Mouse (Mus musculus) heart, postnatal 25 days (tissue): Measurements from ENCODE around the gene Cd200. TPM values are rescaled to one million over a fixed set of nuclear protein-coding genes. Genes with fewer than 3 reads are reported as not detected.
"Not testable (repeated sequence)": the region's sequence is repeated elsewhere in the genome, so short reads cannot be mapped to it uniquely, and the experiment has no call there.

ENCODE experiments used
- DNase-seq: peaks from one replicate; pipeline ENCODE4 v3.0.0; 2022; ENCODE audit warnings: low spot score
- intact Hi-C: fragments of 180-260 bp; cut with DNase I; formaldehyde crosslinking; loops from one replicate; pipeline ENCODE4 v1.15.1; 2025
- total RNA-seq, 2 experiments: library from RNA; stranded (reverse); gene quantifications; 2 replicates each; pipeline ENCODE4 v1.2.3; 2021

The Cd200 gene
- total RNA-seq, 2 experiments from 2014 or later: 60.5 to 61.8 TPM

DNA sequence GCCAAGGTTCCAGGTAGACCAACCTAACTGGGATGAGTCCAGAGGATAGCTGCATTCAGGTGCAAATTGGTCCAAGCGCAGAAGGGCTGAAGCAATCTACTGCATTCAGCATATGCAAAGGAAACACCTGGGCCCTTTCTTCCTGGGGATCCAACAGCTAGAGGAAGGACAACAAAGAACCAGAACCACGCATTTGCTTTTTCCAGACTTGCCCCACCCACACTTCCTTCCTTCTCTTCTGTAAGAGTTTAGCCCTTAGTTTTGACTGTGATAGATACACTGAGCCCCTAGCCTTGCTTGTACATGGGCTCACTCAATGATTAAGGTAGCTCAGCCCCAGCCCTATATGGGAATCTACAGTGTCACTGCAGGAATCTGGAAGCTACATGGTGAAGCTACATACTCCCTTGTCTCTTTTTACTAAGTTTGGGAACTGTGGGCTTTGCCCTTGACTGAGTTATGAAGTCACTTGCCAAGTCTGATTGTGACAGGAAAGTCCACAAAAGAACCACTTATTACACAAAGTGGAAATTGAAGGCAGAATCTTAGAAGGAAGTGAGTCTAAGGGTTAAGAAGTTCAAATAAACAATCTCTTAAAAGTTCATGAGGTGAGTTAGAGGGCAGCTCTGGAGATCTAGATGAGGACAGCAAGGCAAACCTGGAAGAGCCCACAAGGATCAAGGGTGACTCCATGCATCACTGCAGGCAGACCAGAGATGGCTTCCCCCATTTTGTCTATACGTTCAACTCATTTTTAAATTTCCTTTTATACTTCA is 59.1 kb downstream of the Cd200 start:
- intact Hi-C loops: no loop called here
- peak; percentile 34 for DNase-seq

GRCm38 (mm10) chr16:45348238-45348637 is 60.6 kb downstream of the Cd200 start:
- intact Hi-C loops, DNase-seq: not testable (repeated sequence)

DNA sequence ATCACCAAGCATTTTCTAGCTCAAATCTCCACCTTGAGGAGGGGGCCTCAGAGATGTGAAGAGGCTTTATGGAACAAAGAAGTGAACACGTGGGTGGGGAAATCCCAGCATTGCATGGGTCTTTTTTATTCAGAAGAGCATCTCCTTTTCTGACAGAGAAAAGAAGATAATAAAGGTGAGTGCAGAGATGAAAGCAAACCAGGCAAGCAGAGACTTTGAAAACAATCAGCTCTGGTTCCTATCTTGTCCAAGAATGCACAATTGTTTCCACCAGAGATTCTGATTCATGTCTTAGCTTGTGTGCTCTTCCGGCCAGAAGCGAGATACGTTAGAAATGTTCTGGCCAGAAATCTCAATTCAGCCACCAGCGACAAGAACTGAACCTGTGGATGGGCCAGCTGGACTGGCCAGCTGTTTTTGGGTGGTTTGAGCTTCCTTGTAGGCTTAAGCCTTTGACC is 61.9 kb downstream of the Cd200 start:
- no peak for DNase-seq
- intact Hi-C loops: no loop called here

DNA sequence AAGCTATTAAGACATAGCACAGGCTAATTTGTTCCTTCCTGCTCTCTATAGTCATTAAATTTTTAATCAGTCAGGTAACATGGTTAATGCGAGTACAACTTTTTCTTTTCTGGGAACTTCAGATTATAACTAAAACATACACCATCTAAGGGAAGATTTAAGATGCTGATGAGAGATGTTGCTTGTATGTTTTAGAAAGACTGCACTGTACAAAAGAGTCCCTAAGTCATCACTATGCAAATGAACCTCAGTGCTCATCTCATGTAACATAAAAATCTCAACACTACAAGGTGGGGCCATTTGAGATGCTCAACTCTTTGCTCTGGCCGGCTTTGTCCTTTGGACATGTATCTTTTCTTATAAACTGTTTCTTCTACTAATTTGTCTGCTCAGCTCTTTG is 62.5 kb downstream of the Cd200 start:
- no peak for DNase-seq
- intact Hi-C loops: no loop called here

- intact Hi-C loops: loop anchor here (5.0 kb wide), 1 partner anchor 32 kb away; no protein-coding TSS in a partner anchor
- DNase-seq: peak; percentile 42
Measured at GRCm38 (mm10) chr16:45344879-45345278, 64.0 kb downstream of the Cd200 start.

GRCm38 (mm10) chr16:45336478-45336877 is 72.4 kb downstream of the Cd200 start:
- no peak for DNase-seq
- intact Hi-C loops: no loop called here

DNA sequence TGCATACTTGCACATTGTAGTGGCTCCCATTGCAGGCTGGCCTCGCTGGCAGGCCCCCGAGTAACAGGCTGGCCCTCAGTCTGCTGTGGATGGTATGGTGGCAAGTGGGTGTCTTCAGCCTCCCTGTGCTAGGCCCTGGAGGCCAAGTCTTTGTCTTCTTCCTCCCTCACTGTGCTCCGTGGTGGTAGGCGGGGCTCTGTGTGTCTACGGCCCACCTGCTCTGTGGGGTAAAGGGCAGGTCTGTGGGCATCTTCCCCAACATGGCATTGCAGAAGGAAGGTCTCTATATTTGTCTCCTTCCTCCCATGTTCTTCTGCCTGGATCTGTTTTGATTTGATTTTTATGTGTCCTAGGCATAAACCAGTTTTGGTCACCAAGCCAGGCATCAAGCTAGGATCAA is 74.0 kb downstream of the Cd200 start:
- intact Hi-C loops: loop anchor here (5.0 kb wide), 1 partner anchor 32 kb away; no protein-coding TSS in a partner anchor
- DNase-seq: no peak

DNA sequence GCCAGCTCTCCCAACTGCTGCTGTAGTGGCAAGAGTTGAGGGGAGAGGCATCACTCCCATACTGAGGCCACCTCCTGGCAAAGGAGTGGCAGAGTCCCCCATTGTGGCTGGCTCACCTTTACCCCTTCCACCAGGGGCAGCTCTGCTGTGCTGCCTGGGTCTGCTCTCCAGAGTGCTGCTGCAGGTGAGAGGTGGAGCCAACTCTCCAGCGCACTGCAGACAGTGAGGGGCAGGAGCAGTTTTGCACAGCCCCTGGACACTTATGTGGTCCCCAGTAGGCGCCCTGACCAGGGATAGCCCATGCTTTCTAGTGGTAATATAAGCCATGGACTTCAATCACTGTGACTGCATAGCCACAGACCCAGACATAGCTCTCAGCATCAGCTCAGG is 74.5 kb downstream of the Cd200 start:
- DNase-seq: no peak
- intact Hi-C loops: loop anchor here (5.0 kb wide), 1 partner anchor 33 kb away; no protein-coding TSS in a partner anchor

DNA sequence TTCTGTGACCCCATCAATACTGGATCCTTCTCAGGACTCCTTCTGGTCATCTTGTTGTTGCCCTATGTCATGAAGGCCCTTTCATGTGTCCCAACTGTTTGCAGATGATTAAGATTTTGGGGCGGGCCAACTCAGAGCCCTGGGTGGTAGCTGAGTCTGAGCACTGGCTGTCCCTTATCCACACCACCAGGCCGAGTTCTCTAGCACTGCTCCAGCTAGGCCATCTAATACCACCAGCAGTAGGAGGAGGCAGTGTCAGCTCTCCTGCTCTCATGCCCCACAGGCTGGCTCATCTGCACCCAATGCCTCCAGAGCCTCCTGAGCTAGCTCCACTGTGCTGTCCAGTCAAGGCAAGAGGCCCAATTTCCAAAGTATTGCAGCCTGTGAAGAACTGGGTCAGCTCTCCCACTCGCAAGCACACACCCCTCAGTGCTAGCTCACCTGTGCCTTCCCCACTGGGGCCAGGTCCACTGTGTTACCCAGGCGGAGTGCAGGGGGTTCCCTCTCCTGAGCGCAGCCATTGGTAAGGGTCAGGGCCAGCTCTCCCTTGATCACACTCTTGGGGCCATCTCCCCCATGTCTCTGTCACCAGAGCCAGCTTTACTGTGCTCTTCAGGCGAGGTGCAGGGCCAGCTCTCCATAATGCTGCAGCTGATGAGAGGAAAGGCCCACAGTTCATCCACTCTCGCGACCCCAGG is 75.0 kb downstream of the Cd200 start:
- intact Hi-C loops: loop anchor here (5.0 kb wide), 1 partner anchor 33 kb away; no protein-coding TSS in a partner anchor
- no peak for DNase-seq

DNA sequence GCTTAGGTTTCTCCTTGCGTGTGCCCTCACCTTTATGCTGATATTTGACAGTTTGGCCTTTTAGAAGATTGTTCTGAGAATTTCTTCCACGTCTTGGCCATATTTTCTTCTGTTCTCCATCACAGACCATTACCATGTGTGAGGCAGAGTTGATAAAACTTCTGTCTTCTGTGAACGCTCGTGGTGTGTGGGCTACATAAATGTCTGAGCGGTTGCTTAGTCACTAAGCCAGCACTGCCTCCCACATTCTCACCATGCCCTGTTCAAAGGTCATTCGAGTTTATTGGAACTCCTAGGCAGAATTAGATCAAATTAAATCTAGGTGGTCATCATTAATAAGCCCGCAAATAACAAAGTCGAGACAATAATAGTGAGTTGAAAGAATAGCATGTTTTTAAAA is 76.3 kb downstream of the Cd200 start:
- DNase-seq: no peak
- intact Hi-C loops: loop anchor here (5.0 kb wide), 1 partner anchor 35 kb away; no protein-coding TSS in a partner anchor

Other genes starting within 250 kb of the Cd200 start
- under 1 TPM; 0.23 to 0.53 TPM for gene Btla, start 184.7 kb downstream of the Cd200 start, total RNA-seq
- not detected for gene Gm609, start 83.9 kb upstream of the Cd200 start, total RNA-seq
- gene Gm17783, start 123.0 kb upstream of the Cd200 start, total RNA-seq: not detected
- not detected for gene Slc9c1, start 126.3 kb upstream of the Cd200 start, total RNA-seq
- gene Gcsam, start 201.3 kb upstream of the Cd200 start, total RNA-seq: not detected
- gene BC016579, start 245.0 kb upstream of the Cd200 start, total RNA-seq: not detected